Mouse (Mus musculus): ENCODE data around the gene Pcx. TPM values are rescaled to one million over a fixed set of nuclear protein-coding genes. Genes with fewer than 3 reads are reported as not detected.

Pcx gene
- polyA plus RNA-seq, 1 experiment from 2014 or later: 21.3 TPM

DNA sequence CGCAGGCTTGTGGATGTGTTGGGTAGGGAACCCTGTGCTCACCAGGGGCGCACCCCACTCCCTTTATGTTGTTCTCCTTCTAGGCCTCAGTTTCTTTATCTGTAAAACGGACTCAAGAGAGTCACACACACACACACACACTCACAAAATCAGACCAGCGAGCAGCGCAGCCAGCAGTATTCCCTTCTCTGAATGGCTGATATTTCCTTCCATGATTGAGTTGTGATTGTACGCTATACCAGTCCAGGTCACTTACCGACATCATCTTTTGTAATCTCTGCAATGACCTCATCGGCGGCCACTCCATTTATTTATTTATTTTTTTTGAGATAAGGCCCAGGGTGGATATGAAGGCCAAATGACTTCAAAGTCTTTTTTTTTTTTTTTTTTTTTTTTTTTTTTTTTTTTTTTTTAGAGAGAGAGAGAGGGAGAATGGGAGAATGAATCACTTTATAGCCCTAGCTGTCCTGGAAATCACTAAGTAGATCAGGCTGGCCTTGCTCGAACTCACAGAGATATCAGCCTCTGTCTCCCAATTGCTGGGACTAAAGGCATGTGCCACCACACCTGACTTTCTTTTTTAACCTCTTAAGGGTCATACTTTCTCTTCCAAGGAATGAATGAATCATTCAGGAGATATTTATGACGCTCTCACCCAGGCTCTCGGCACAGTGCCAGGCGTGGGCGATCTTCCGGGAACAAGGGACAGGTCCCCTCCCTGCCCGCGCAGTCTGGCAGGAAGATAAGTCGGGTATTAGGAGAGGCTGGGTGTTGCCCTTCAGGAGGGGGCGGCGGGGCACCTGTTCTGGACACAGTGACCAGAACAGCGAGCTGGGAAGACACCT, 32.7 kb upstream of the Pcx start, which contains the start of gene Syt12:
Gene Syt12 (minus strand): TSS at position 103 of the 845 bp plus-strand sequence.
- Histone ChIP-seq H3K27me3 (ENCODE audit: control insufficient read depth, insufficient read depth, low read depth, low read length) (peaks cover 5% of the 10 kb centered on the region), H3K9me3 (ENCODE audit: control insufficient read depth, low read length) (no peaks in the 10 kb centered on the region), H3K27ac (ENCODE audit: low read length) (no peak within 1 kb of the TSS), H3K4me2 (ENCODE audit: low read depth, low read length) (peak within 1 kb of the TSS; percentile 98), H3K4me3 (ENCODE audit: low read length) (peak within 1 kb of the TSS; percentile 60), H3K4me1 (replicated peaks; ENCODE audit: control insufficient read depth, insufficient read depth, low read length) (peaks cover 8% of the 10 kb centered on the region), H3K36me3 (ENCODE audit: control insufficient read depth, insufficient read depth, low read length) (no peaks in the 10 kb centered on the region), H3K9ac (ENCODE audit: low read length) (peak within 1 kb of the TSS; percentile 68)
- 9% methylated on average over 21 of the region's 21 CpGs for WGBS
- peak; percentile 31 for ATAC-seq (ENCODE audit: low read depth)

DNA sequence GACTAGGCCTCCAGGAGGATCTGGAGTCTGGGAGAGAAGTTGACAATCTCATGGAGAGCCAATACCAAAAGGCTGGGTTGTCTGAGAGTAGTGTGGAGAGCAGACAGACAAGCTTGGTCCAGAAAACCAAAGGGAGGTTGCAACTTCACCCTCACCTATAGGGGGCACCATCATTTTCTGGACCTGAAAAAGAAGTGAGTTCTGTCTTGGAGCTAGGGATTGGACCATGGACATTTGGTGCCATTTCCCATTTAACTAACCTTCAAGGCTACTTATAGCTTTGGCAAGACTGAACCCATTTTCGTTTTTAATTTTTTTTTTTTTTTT, 32.1 kb upstream of the Pcx start:
- Histone ChIP-seq H3K9ac (ENCODE audit: low read length) (no peak overlapping the region), H3K27me3 (ENCODE audit: control insufficient read depth, insufficient read depth, low read depth, low read length) (peaks cover 5% of the 10 kb centered on the region), H3K4me2 (ENCODE audit: low read depth, low read length) (peak overlapping the region; percentile 34; the same call in 1 of the 2 replicates), H3K36me3 (ENCODE audit: control insufficient read depth, insufficient read depth, low read length) (no peaks in the 10 kb centered on the region), H3K27ac (ENCODE audit: low read length) (no peak overlapping the region), H3K9me3 (ENCODE audit: control insufficient read depth, low read length) (no peaks in the 10 kb centered on the region), H3K4me3 (ENCODE audit: low read length) (no peak overlapping the region), H3K4me1 (replicated peaks; ENCODE audit: control insufficient read depth, insufficient read depth, low read length) (peaks cover 8% of the 10 kb centered on the region)
- WGBS: 29% methylated on average over 1 of the region's 1 CpGs
- no peak for ATAC-seq (ENCODE audit: low read depth)

DNA sequence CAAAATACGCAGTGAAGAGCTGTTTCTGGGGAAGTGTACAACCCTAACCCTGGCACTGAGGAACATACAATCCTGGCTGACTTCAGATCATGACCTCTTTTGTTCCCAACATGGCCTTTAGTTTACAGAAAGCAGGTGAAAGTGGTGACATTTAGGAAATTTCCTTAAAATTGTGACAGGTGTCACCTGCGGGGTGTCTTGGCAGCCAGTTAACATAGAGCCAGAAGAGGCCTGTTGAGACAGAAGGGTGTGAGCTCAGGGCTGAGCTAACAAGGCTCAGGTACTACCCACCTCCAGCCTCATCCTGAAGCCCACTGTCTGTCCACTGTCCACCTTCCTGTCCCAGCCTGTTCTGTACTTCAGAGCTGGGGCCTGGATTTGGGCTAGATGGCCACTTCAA, 30.2 kb upstream of the Pcx start:
- Histone ChIP-seq H3K9me3 (ENCODE audit: control insufficient read depth, low read length) (no peaks in the 10 kb centered on the region), H3K27me3 (ENCODE audit: control insufficient read depth, insufficient read depth, low read depth, low read length) (peaks cover 5% of the 10 kb centered on the region), H3K4me2 (ENCODE audit: low read depth, low read length) (no peak overlapping the region), H3K27ac (ENCODE audit: low read length) (no peak overlapping the region), H3K4me1 (replicated peaks; ENCODE audit: control insufficient read depth, insufficient read depth, low read length) (peaks cover 11% of the 10 kb centered on the region), H3K9ac (ENCODE audit: low read length) (no peak overlapping the region), H3K36me3 (ENCODE audit: control insufficient read depth, insufficient read depth, low read length) (no peaks in the 10 kb centered on the region), H3K4me3 (ENCODE audit: low read length) (no peak overlapping the region)
- 69% methylated on average over 2 of the region's 2 CpGs for WGBS
- no peak for ATAC-seq (ENCODE audit: low read depth)

DNA sequence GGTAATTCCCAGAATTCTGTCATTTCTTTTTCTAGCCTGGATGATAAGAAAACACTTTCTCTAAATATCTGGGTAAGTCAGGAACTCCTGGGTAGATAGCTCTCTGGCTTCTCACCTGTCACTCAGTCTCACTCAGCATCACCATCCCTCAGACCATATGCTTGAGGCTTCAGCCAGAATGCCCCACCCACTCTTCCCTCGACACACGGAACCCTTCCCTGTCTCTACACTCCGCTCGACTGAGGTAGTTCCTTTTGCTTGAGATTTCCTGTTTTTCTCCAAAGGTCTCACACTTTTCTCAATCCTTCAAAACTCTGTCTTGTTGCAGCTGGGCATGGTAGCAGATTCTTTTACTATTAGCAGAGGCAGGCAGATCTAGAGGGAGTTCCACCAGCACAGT, 28.9 kb upstream of the Pcx start:
- Histone ChIP-seq H3K4me3 (ENCODE audit: low read length) (no peak overlapping the region), H3K4me2 (ENCODE audit: low read depth, low read length) (no peak overlapping the region), H3K9ac (ENCODE audit: low read length) (no peak overlapping the region), H3K27me3 (ENCODE audit: control insufficient read depth, insufficient read depth, low read depth, low read length) (no peaks in the 10 kb centered on the region; the same call in none of the 2 replicates), H3K27ac (ENCODE audit: low read length) (no peak overlapping the region), H3K36me3 (ENCODE audit: control insufficient read depth, insufficient read depth, low read length) (no peaks in the 10 kb centered on the region), H3K4me1 (replicated peaks; ENCODE audit: control insufficient read depth, insufficient read depth, low read length) (peaks cover 12% of the 10 kb centered on the region), H3K9me3 (ENCODE audit: control insufficient read depth, low read length) (no peaks in the 10 kb centered on the region)
- 23% methylated on average over 4 of the region's 4 CpGs for WGBS
- ATAC-seq (ENCODE audit: low read depth): no peak

DNA sequence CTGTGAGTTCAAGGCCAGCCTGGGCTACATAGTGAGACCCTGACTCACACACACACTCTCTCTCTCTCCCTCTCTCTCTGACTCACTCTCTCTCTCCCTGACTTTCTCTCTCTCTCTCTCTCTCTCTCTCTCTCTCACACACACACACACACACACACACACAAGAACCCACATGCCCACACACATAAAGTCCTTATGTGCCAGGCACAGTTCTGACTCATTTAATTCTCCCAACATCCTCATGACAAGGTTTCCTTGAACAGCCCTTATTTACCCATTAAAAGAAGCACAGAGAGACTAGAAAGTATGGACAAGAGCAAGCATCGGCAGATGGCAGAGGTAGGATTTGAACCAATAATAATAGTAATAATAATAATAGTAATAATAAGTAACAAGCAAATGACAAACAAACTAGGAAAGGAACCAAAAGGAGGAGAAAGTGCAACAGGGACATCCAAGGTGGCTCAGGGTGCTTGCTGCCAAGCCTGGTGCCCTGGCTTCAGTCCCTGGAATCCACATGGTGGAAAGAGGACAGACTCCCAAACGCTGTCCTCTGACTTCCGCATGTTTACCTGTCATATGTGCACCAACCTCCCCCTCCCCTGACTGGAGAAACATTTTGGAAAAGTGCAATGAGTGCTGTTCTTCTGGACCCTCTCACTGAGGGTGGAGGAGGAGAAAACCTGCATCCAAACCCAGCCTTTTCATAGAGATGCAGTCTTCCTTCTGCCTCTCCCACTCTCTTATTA, 28.0 kb upstream of the Pcx start:
- no peak for ATAC-seq (ENCODE audit: low read depth)
- Histone ChIP-seq H3K9ac (ENCODE audit: low read length) (no peak overlapping the region), H3K27me3 (ENCODE audit: control insufficient read depth, insufficient read depth, low read depth, low read length) (no peaks in the 10 kb centered on the region; the same call in 1 of the 2 replicates), H3K4me2 (ENCODE audit: low read depth, low read length) (no peak overlapping the region), H3K4me3 (ENCODE audit: low read length) (no peak overlapping the region), H3K9me3 (ENCODE audit: control insufficient read depth, low read length) (no peaks in the 10 kb centered on the region), H3K4me1 (replicated peaks; ENCODE audit: control insufficient read depth, insufficient read depth, low read length) (peaks cover 9% of the 10 kb centered on the region), H3K27ac (ENCODE audit: low read length) (no peak overlapping the region), H3K36me3 (ENCODE audit: control insufficient read depth, insufficient read depth, low read length) (no peaks in the 10 kb centered on the region)
- WGBS: 72% methylated on average over 3 of the region's 3 CpGs

DNA sequence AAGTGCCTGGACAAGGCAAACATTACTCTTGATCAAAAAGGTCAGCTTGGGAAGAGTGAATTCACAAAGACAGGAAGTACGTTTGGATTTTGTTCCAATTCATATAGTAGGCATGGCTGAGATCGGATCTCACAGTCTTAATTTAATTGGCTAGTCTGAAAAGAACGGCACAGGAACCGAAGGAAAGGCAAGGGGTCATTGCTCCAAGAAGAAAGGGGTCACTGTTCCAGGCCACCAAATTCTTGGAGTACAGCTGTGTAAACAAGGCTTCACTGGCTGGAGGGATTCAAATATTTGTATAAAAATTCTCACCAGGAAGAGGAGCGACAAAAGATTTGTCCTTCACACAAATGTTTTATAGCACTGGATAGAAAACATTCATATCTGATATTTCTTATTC, 25.3 kb upstream of the Pcx start:
- 9% methylated on average over 5 of the region's 5 CpGs for WGBS
- ATAC-seq (ENCODE audit: low read depth): no peak
- H3K4me3 ChIP-seq (ENCODE audit: low read length): no peak overlapping the region
- no peaks in the 10 kb centered on the region for H3K27me3 ChIP-seq (ENCODE audit: control insufficient read depth, insufficient read depth, low read depth, low read length)
- H3K4me1 ChIP-seq (replicated peaks; ENCODE audit: control insufficient read depth, insufficient read depth, low read length): peaks cover 12% of the 10 kb centered on the region
- no peak overlapping the region for H3K4me2 ChIP-seq (ENCODE audit: low read depth, low read length)
- H3K9ac ChIP-seq (ENCODE audit: low read length): no peak overlapping the region
- H3K27ac ChIP-seq (ENCODE audit: low read length): no peak overlapping the region
- H3K36me3 ChIP-seq (ENCODE audit: control insufficient read depth, insufficient read depth, low read length): no peaks in the 10 kb centered on the region
- H3K9me3 ChIP-seq (ENCODE audit: control insufficient read depth, low read length): no peaks in the 10 kb centered on the region

DNA sequence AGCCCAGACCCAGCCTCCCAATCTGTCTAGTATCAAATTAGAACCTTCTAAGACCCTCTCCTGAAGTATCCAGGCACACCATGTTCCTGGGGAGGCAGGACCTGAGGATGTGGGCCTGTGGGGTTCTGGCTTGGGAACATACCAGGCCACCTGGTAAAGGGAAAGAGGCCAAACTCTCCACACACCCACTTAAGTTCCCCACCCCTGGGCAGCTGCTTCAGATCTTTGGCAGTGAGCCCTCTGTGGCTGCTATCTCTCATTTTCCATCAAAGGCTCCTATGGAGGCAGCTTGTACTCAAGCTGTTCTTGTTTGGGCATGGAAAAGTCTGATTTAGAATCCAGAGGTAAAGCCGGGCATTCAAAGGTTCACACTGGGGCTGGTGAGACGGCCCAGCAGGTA, 22.4 kb upstream of the Pcx start:
- Histone ChIP-seq H3K27me3 (ENCODE audit: control insufficient read depth, insufficient read depth, low read depth, low read length) (no peaks in the 10 kb centered on the region), H3K4me3 (ENCODE audit: low read length) (no peak overlapping the region), H3K4me2 (ENCODE audit: low read depth, low read length) (no peak overlapping the region), H3K4me1 (replicated peaks; ENCODE audit: control insufficient read depth, insufficient read depth, low read length) (peaks cover 12% of the 10 kb centered on the region), H3K9ac (ENCODE audit: low read length) (no peak overlapping the region), H3K36me3 (ENCODE audit: control insufficient read depth, insufficient read depth, low read length) (no peaks in the 10 kb centered on the region), H3K27ac (ENCODE audit: low read length) (peak overlapping the region; percentile 62), H3K9me3 (ENCODE audit: control insufficient read depth, low read length) (no peaks in the 10 kb centered on the region)
- ATAC-seq (ENCODE audit: low read depth): peak; percentile 82
- 30% methylated on average over 2 of the region's 2 CpGs for WGBS

DNA sequence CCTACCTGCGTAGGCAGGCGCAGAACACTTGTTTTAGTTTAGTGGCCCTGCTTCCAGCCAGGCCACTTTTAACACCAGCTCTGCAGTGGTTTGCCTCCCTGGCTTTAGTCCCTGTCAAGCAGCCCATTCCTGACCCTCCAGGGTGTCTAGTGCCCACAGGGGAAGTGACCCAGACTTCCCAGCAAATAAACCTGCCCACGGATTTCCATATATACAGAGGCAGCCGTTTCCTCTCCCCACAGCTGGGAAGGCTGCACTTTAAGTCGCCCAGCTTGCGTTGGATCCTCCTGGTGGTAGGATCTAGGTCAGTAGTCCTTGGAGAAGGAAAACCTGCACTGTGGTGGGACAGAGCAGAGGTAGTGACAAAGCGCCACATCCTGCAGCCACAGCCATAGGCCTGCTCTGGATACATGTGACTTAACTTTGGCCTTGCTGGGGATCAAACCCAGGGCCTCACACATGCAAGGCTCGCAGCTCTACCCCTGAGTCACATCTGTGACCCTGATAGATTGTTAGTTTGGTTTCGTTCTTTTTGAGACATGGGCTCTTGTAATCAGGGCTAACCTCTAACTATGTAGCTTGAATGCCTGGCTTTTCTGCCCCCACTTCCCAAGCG, 19.1 kb upstream of the Pcx start:
- Histone ChIP-seq H3K4me1 (replicated peaks; ENCODE audit: control insufficient read depth, insufficient read depth, low read length) (peaks cover 8% of the 10 kb centered on the region), H3K9me3 (ENCODE audit: control insufficient read depth, low read length) (no peaks in the 10 kb centered on the region), H3K4me2 (ENCODE audit: low read depth, low read length) (no peak overlapping the region), H3K27me3 (ENCODE audit: control insufficient read depth, insufficient read depth, low read depth, low read length) (no peaks in the 10 kb centered on the region), H3K9ac (ENCODE audit: low read length) (no peak overlapping the region), H3K27ac (ENCODE audit: low read length) (peak overlapping the region; percentile 32; the same call in 1 of the 2 replicates), H3K36me3 (ENCODE audit: control insufficient read depth, insufficient read depth, low read length) (no peaks in the 10 kb centered on the region), H3K4me3 (ENCODE audit: low read length) (no peak overlapping the region)
- peak; percentile 42; the same call in 1 of the 2 replicates for ATAC-seq (ENCODE audit: low read depth)
- 49% methylated on average over 10 of the region's 10 CpGs for WGBS

All from lung, embryonic 16.5 days (tissue).